Mouse (Mus musculus): ENCODE results near the gene Gm3248. TPM values are rescaled to one million over a fixed set of nuclear protein-coding genes. Genes with fewer than 3 reads are reported as not detected.
"Not testable (repeated sequence)": the region's sequence is repeated elsewhere in the genome, so short reads cannot be mapped to it uniquely, and the experiment has no call there.

The Gm3248 gene
- polyA plus RNA-seq (2015; fragmentation: Nextera tagmentation; extraction: Ambion mirVana) = 2.1 and 2.2 TPM in 2 replicates

GRCm38 (mm10) chr14:5961635-5962034 is at the start of gene Gm3248:
Gm3248 (minus strand) TSS chr14:5961745.
- WGBS = 2% methylated on average over 12 of the region's 23 CpGs

GRCm38 (mm10) chr14:5987136-5987535 is 25.6 kb upstream of the Gm3248 start:
- H3K4me3 ChIP-seq (replicated peaks; ENCODE audit: low read length); H3K27ac ChIP-seq (ENCODE audit: low read length); H3K27me3 ChIP-seq (replicated peaks; ENCODE audit: control insufficient read depth, insufficient read depth, low read length); H3K9ac ChIP-seq (replicated peaks; ENCODE audit: low read depth, low read length); H3K9me3 ChIP-seq (ENCODE audit: control insufficient read depth, low read length); ATAC-seq; H3K4me2 ChIP-seq (ENCODE audit: low read length); H3K36me3 ChIP-seq (ENCODE audit: control insufficient read depth, insufficient read depth); H3K4me1 ChIP-seq (replicated peaks; ENCODE audit: control insufficient read depth, insufficient read depth, low read length): not testable (repeated sequence)
- WGBS = 82% methylated on average over 5 of the region's 7 CpGs

More at GRCm38 (mm10) chr14:5961635-5962034, at the start of gene Gm3248:
- not testable (repeated sequence) for H3K27ac ChIP-seq (ENCODE audit: low read length); H3K27me3 ChIP-seq (replicated peaks; ENCODE audit: control insufficient read depth, insufficient read depth, low read length); H3K9me3 ChIP-seq (ENCODE audit: control insufficient read depth, low read length); H3K36me3 ChIP-seq (ENCODE audit: control insufficient read depth, insufficient read depth); H3K4me1 ChIP-seq (replicated peaks; ENCODE audit: control insufficient read depth, insufficient read depth, low read length); ATAC-seq
- H3K4me2 ChIP-seq (ENCODE audit: low read length) = peak within 1 kb of the TSS; percentile 70
- H3K4me3 ChIP-seq (replicated peaks; ENCODE audit: low read length) = peak within 1 kb of the TSS; percentile 51
- peak within 1 kb of the TSS; percentile 60 for H3K9ac ChIP-seq (replicated peaks; ENCODE audit: low read depth, low read length)

GRCm38 (mm10) chr14:5979037-5979436 is 17.5 kb upstream of the Gm3248 start, which contains the start of gene Gm3453:
Gm3453 (minus strand) TSS chr14:5979137.
- H3K9ac ChIP-seq (replicated peaks; ENCODE audit: low read depth, low read length); H3K36me3 ChIP-seq (ENCODE audit: control insufficient read depth, insufficient read depth); H3K4me2 ChIP-seq (ENCODE audit: low read length); H3K27ac ChIP-seq (ENCODE audit: low read length); ATAC-seq; H3K27me3 ChIP-seq (replicated peaks; ENCODE audit: control insufficient read depth, insufficient read depth, low read length); H3K4me3 ChIP-seq (replicated peaks; ENCODE audit: low read length); H3K4me1 ChIP-seq (replicated peaks; ENCODE audit: control insufficient read depth, insufficient read depth, low read length); H3K9me3 ChIP-seq (ENCODE audit: control insufficient read depth, low read length): not testable (repeated sequence)
- 76% methylated on average over 2 of the region's 2 CpGs for WGBS

GRCm38 (mm10) chr14:5962441-5962840 is 896 bp upstream of the Gm3248 start:
- not testable (repeated sequence) for H3K36me3 ChIP-seq (ENCODE audit: control insufficient read depth, insufficient read depth); H3K4me2 ChIP-seq (ENCODE audit: low read length); ATAC-seq; H3K27me3 ChIP-seq (replicated peaks; ENCODE audit: control insufficient read depth, insufficient read depth, low read length); H3K27ac ChIP-seq (ENCODE audit: low read length); H3K4me3 ChIP-seq (replicated peaks; ENCODE audit: low read length); H3K4me1 ChIP-seq (replicated peaks; ENCODE audit: control insufficient read depth, insufficient read depth, low read length); H3K9me3 ChIP-seq (ENCODE audit: control insufficient read depth, low read length); H3K9ac ChIP-seq (replicated peaks; ENCODE audit: low read depth, low read length)
- WGBS = 7% methylated on average over 4 of the region's 4 CpGs

- H3K36me3 ChIP-seq (ENCODE audit: control insufficient read depth, insufficient read depth); H3K27ac ChIP-seq (ENCODE audit: low read length); H3K4me1 ChIP-seq (replicated peaks; ENCODE audit: control insufficient read depth, insufficient read depth, low read length); H3K9me3 ChIP-seq (ENCODE audit: control insufficient read depth, low read length); H3K27me3 ChIP-seq (replicated peaks; ENCODE audit: control insufficient read depth, insufficient read depth, low read length): not testable (repeated sequence)
- WGBS = 3% methylated on average over 21 of the region's 24 CpGs
- Histone ChIP-seq H3K9ac (replicated peaks; ENCODE audit: low read depth, low read length) (peak overlapping the region; percentile 60), H3K4me2 (ENCODE audit: low read length) (peak overlapping the region; percentile 70), H3K4me3 (replicated peaks; ENCODE audit: low read length) (peak overlapping the region; percentile 51)
- peak; percentile 57; the same call in 1 of the 2 replicates for ATAC-seq
These were observed 443 bp downstream of the Gm3248 start for GRCm38 (mm10) chr14:5961102-5961501.

GRCm38 (mm10) chr14:5960479-5960878 is 1.1 kb downstream of the Gm3248 start:
- H3K9me3 ChIP-seq (ENCODE audit: control insufficient read depth, low read length); H3K4me2 ChIP-seq (ENCODE audit: low read length); H3K27ac ChIP-seq (ENCODE audit: low read length); H3K27me3 ChIP-seq (replicated peaks; ENCODE audit: control insufficient read depth, insufficient read depth, low read length); ATAC-seq; H3K4me3 ChIP-seq (replicated peaks; ENCODE audit: low read length); H3K9ac ChIP-seq (replicated peaks; ENCODE audit: low read depth, low read length); H3K4me1 ChIP-seq (replicated peaks; ENCODE audit: control insufficient read depth, insufficient read depth, low read length); H3K36me3 ChIP-seq (ENCODE audit: control insufficient read depth, insufficient read depth): not testable (repeated sequence)
- 3% methylated on average over 3 of the region's 10 CpGs for WGBS

- ATAC-seq; H3K9ac ChIP-seq (replicated peaks; ENCODE audit: low read depth, low read length); H3K4me3 ChIP-seq (replicated peaks; ENCODE audit: low read length); H3K36me3 ChIP-seq (ENCODE audit: control insufficient read depth, insufficient read depth); H3K27ac ChIP-seq (ENCODE audit: low read length); H3K4me1 ChIP-seq (replicated peaks; ENCODE audit: control insufficient read depth, insufficient read depth, low read length); H3K4me2 ChIP-seq (ENCODE audit: low read length); H3K27me3 ChIP-seq (replicated peaks; ENCODE audit: control insufficient read depth, insufficient read depth, low read length); H3K9me3 ChIP-seq (ENCODE audit: control insufficient read depth, low read length): not testable (repeated sequence)
- WGBS = 79% methylated on average over 7 of the region's 7 CpGs
These were observed 38.3 kb downstream of the Gm3248 start for GRCm38 (mm10) chr14:5923276-5923675.

- not testable (repeated sequence) for H3K9me3 ChIP-seq (ENCODE audit: control insufficient read depth, low read length); ATAC-seq; H3K4me1 ChIP-seq (replicated peaks; ENCODE audit: control insufficient read depth, insufficient read depth, low read length); H3K36me3 ChIP-seq (ENCODE audit: control insufficient read depth, insufficient read depth); H3K4me2 ChIP-seq (ENCODE audit: low read length); H3K27ac ChIP-seq (ENCODE audit: low read length); H3K9ac ChIP-seq (replicated peaks; ENCODE audit: low read depth, low read length); H3K4me3 ChIP-seq (replicated peaks; ENCODE audit: low read length); H3K27me3 ChIP-seq (replicated peaks; ENCODE audit: control insufficient read depth, insufficient read depth, low read length)
- WGBS = 80% methylated on average over 4 of the region's 4 CpGs
These were observed 43.1 kb downstream of the Gm3248 start for GRCm38 (mm10) chr14:5918330-5918942.

- WGBS = 85% methylated on average over 2 of the region's 2 CpGs
- ATAC-seq = not testable (repeated sequence)
These were observed 47.8 kb downstream of the Gm3248 start for GRCm38 (mm10) chr14:5913701-5914100.

More at GRCm38 (mm10) chr14:5913701-5914100, 47.8 kb downstream of the Gm3248 start:
- H3K4me3 ChIP-seq (replicated peaks; ENCODE audit: low read length); H3K4me1 ChIP-seq (replicated peaks; ENCODE audit: control insufficient read depth, insufficient read depth, low read length); H3K36me3 ChIP-seq (ENCODE audit: control insufficient read depth, insufficient read depth); H3K4me2 ChIP-seq (ENCODE audit: low read length); H3K27ac ChIP-seq (ENCODE audit: low read length); H3K9ac ChIP-seq (replicated peaks; ENCODE audit: low read depth, low read length); H3K9me3 ChIP-seq (ENCODE audit: control insufficient read depth, low read length); H3K27me3 ChIP-seq (replicated peaks; ENCODE audit: control insufficient read depth, insufficient read depth, low read length): not testable (repeated sequence)
